Mouse (Mus musculus): ENCODE measurements around the gene Klhdc8a. TPM values are rescaled to one million over a fixed set of nuclear protein-coding genes. Genes with fewer than 3 reads are reported as not detected.

The Klhdc8a gene
- polyA plus RNA-seq, 1 experiment, result not detected

- peaks cover 6% of the 10 kb centered on the region; the same call in 1 of the 2 replicates for H3K4me1 ChIP-seq (ENCODE audit: control insufficient read depth, insufficient read depth, low read length)
- WGBS, result 53% methylated on average over 2 of the region's 2 CpGs
- no peak for TF ChIP-seq CTCF (IDR thresholded peaks at IDR 0.05; ENCODE audit: insufficient read depth, low read depth, low read length)
- TF ChIP-seq POLR2A (IDR thresholded peaks at IDR 0.05; ENCODE audit: insufficient read depth, low read depth, low read length), result no peak
- H3K27ac ChIP-seq (ENCODE audit: insufficient read depth, low read depth, low read length), result no peak overlapping the region
- H3K4me3 ChIP-seq (ENCODE audit: insufficient read depth, low read depth, low read length), result no peak overlapping the region
Measured at GRCm38 (mm10) chr1:132333201-132333600, 34.8 kb downstream of the Klhdc8a start.

- WGBS, result 47% methylated on average over 4 of the region's 4 CpGs
- H3K27ac ChIP-seq (ENCODE audit: insufficient read depth, low read depth, low read length), result no peak overlapping the region
- TF ChIP-seq POLR2A (IDR thresholded peaks at IDR 0.05; ENCODE audit: insufficient read depth, low read depth, low read length) (no peak), CTCF (IDR thresholded peaks at IDR 0.05; ENCODE audit: insufficient read depth, low read depth, low read length) (no peak)
- peaks cover 9% of the 10 kb centered on the region; the same call in 1 of the 2 replicates for H3K4me1 ChIP-seq (ENCODE audit: control insufficient read depth, insufficient read depth, low read length)
- no peak overlapping the region for H3K4me3 ChIP-seq (ENCODE audit: insufficient read depth, low read depth, low read length)
Measured at GRCm38 (mm10) chr1:132333675-132334141, 35.3 kb downstream of the Klhdc8a start.

- WGBS, result 60% methylated on average over 6 of the region's 6 CpGs
- Histone ChIP-seq H3K4me3 (ENCODE audit: insufficient read depth, low read depth, low read length) (no peak overlapping the region), H3K4me1 (ENCODE audit: control insufficient read depth, insufficient read depth, low read length) (peaks cover 9% of the 10 kb centered on the region; the same call in 1 of the 2 replicates), H3K27ac (ENCODE audit: insufficient read depth, low read depth, low read length) (no peak overlapping the region)
- no peak for TF ChIP-seq CTCF (IDR thresholded peaks at IDR 0.05; ENCODE audit: insufficient read depth, low read depth, low read length)
- TF ChIP-seq POLR2A (IDR thresholded peaks at IDR 0.05; ENCODE audit: insufficient read depth, low read depth, low read length), result no peak
Measured at GRCm38 (mm10) chr1:132334178-132334801, 35.9 kb downstream of the Klhdc8a start.

GRCm38 (mm10) chr1:132335378-132335965, 37.0 kb downstream of the Klhdc8a start:
- WGBS, result 54% methylated on average over 12 of the region's 12 CpGs
- no peak overlapping the region for H3K27ac ChIP-seq (ENCODE audit: insufficient read depth, low read depth, low read length)
- no peak overlapping the region for H3K4me3 ChIP-seq (ENCODE audit: insufficient read depth, low read depth, low read length)
- TF ChIP-seq POLR2A (IDR thresholded peaks at IDR 0.05; ENCODE audit: insufficient read depth, low read depth, low read length), result no peak
- H3K4me1 ChIP-seq (ENCODE audit: control insufficient read depth, insufficient read depth, low read length), result peaks cover 9% of the 10 kb centered on the region; the same call in 1 of the 2 replicates

GRCm38 (mm10) chr1:132336921-132337320, 38.5 kb downstream of the Klhdc8a start:
- H3K4me1 ChIP-seq (ENCODE audit: control insufficient read depth, insufficient read depth, low read length), result peaks cover 9% of the 10 kb centered on the region; the same call in 1 of the 2 replicates
- no peak overlapping the region for H3K4me3 ChIP-seq (ENCODE audit: insufficient read depth, low read depth, low read length)
- WGBS, result 85% methylated on average over 6 of the region's 6 CpGs
- H3K27ac ChIP-seq (ENCODE audit: insufficient read depth, low read depth, low read length), result no peak overlapping the region
- TF ChIP-seq POLR2A (IDR thresholded peaks at IDR 0.05; ENCODE audit: insufficient read depth, low read depth, low read length) (no peak), CTCF (IDR thresholded peaks at IDR 0.05; ENCODE audit: insufficient read depth, low read depth, low read length) (no peak)

- TF ChIP-seq POLR2A (IDR thresholded peaks at IDR 0.05; ENCODE audit: insufficient read depth, low read depth, low read length), result no peak
- TF ChIP-seq CTCF (IDR thresholded peaks at IDR 0.05; ENCODE audit: insufficient read depth, low read depth, low read length), result no peak
- Histone ChIP-seq H3K4me1 (ENCODE audit: control insufficient read depth, insufficient read depth, low read length) (peaks cover 9% of the 10 kb centered on the region; the same call in 1 of the 2 replicates), H3K4me3 (ENCODE audit: insufficient read depth, low read depth, low read length) (no peak overlapping the region), H3K27ac (ENCODE audit: insufficient read depth, low read depth, low read length) (no peak overlapping the region)
- 40% methylated on average over 8 of the region's 8 CpGs for WGBS
Measured at GRCm38 (mm10) chr1:132338027-132338660, 39.7 kb downstream of the Klhdc8a start.

GRCm38 (mm10) chr1:132341731-132342501, 43.5 kb downstream of the Klhdc8a start:
- TF ChIP-seq POLR2A (IDR thresholded peaks at IDR 0.05; ENCODE audit: insufficient read depth, low read depth, low read length) (no peak), CTCF (IDR thresholded peaks at IDR 0.05; ENCODE audit: insufficient read depth, low read depth, low read length) (no peak)
- Histone ChIP-seq H3K4me1 (ENCODE audit: control insufficient read depth, insufficient read depth, low read length) (peaks cover 11% of the 10 kb centered on the region), H3K27ac (ENCODE audit: insufficient read depth, low read depth, low read length) (no peak overlapping the region), H3K4me3 (ENCODE audit: insufficient read depth, low read depth, low read length) (no peak overlapping the region)
- 73% methylated on average over 5 of the region's 5 CpGs for WGBS

GRCm38 (mm10) chr1:132342518-132342917, 44.1 kb downstream of the Klhdc8a start:
- no peak overlapping the region for H3K4me3 ChIP-seq (ENCODE audit: insufficient read depth, low read depth, low read length)
- TF ChIP-seq POLR2A (IDR thresholded peaks at IDR 0.05; ENCODE audit: insufficient read depth, low read depth, low read length), result no peak
- H3K4me1 ChIP-seq (ENCODE audit: control insufficient read depth, insufficient read depth, low read length), result peaks cover 11% of the 10 kb centered on the region
- H3K27ac ChIP-seq (ENCODE audit: insufficient read depth, low read depth, low read length), result no peak overlapping the region
- 82% methylated on average over 3 of the region's 3 CpGs for WGBS

Measured in olfactory bulb, adult 2 months (tissue).